Mouse (Mus musculus): ENCODE results near the gene Arl2bp. TPM values are rescaled to one million over a fixed set of nuclear protein-coding genes. Genes with fewer than 3 reads are reported as not detected.

The Arl2bp gene
- total and polyA plus RNA-seq, 2 experiments from 2014 or later, result 134 to 208 TPM

GRCm38 (mm10) chr8:94664722-94665121 is 1.7 kb upstream of the Arl2bp start:
- DNase-seq (ENCODE audit: low spot score), result no peak
- no peak for TF ChIP-seq CTCF (IDR thresholded peaks at IDR 0.05; ENCODE audit: low read depth)

GRCm38 (mm10) chr8:94674384-94674783 is 8.0 kb downstream of the Arl2bp start:
- Histone ChIP-seq H3K4me3 (ENCODE audit: low read length) (no peak overlapping the region), H3K27ac (no peak overlapping the region), H3K27me3 (ENCODE audit: insufficient read depth, low read length) (no peaks in the 10 kb centered on the region), H3K4me2 (ENCODE audit: low read depth, low read length) (no peak overlapping the region), H3K36me3 (ENCODE audit: insufficient read depth, low read length) (peaks cover 43% of the 10 kb centered on the region), H3K9ac (replicated peaks; ENCODE audit: low read length) (no peak overlapping the region), H3K4me1 (ENCODE audit: insufficient read depth, low read length) (no peaks in the 10 kb centered on the region), H3K9me3 (ENCODE audit: low read length) (no peaks in the 10 kb centered on the region)
- TF ChIP-seq CTCF (IDR thresholded peaks at IDR 0.05; ENCODE audit: low read depth), result no peak
- ATAC-seq (no peak), DNase-seq (ENCODE audit: low spot score) (no peak)
- 93% methylated on average over 5 of the region's 5 CpGs for WGBS

More at GRCm38 (mm10) chr8:94664722-94665121, 1.7 kb upstream of the Arl2bp start:
- Histone ChIP-seq H3K27ac (no peak overlapping the region), H3K4me2 (ENCODE audit: low read depth, low read length) (no peak overlapping the region), H3K9ac (replicated peaks; ENCODE audit: low read length) (no peak overlapping the region), H3K27me3 (ENCODE audit: insufficient read depth, low read length) (no peaks in the 10 kb centered on the region), H3K4me1 (ENCODE audit: insufficient read depth, low read length) (peaks cover 8% of the 10 kb centered on the region; the same call in 1 of the 2 replicates), H3K9me3 (ENCODE audit: low read length) (no peaks in the 10 kb centered on the region), H3K4me3 (ENCODE audit: low read length) (no peak overlapping the region), H3K36me3 (ENCODE audit: insufficient read depth, low read length) (no peaks in the 10 kb centered on the region; the same call in 1 of the 2 replicates)
- WGBS, result 85% methylated on average over 2 of the region's 2 CpGs
- ATAC-seq, result no peak

GRCm38 (mm10) chr8:94675923-94676322 is 9.5 kb downstream of the Arl2bp start:
- Histone ChIP-seq H3K36me3 (ENCODE audit: insufficient read depth, low read length) (peaks cover 37% of the 10 kb centered on the region), H3K27ac (no peak overlapping the region), H3K27me3 (ENCODE audit: insufficient read depth, low read length) (no peaks in the 10 kb centered on the region), H3K4me1 (ENCODE audit: insufficient read depth, low read length) (no peaks in the 10 kb centered on the region), H3K9ac (replicated peaks; ENCODE audit: low read length) (no peak overlapping the region), H3K4me2 (ENCODE audit: low read depth, low read length) (no peak overlapping the region), H3K4me3 (ENCODE audit: low read length) (no peak overlapping the region), H3K9me3 (ENCODE audit: low read length) (no peaks in the 10 kb centered on the region)
- WGBS, result 65% methylated on average over 6 of the region's 6 CpGs
- TF ChIP-seq CTCF (IDR thresholded peaks at IDR 0.05; ENCODE audit: low read depth), result no peak
- ATAC-seq, result peak; percentile 36; the same call in 1 of the 2 replicates
- no peak for DNase-seq (ENCODE audit: low spot score)

- DNase-seq (ENCODE audit: low spot score) (peak; percentile 40), ATAC-seq (no peak)
- Histone ChIP-seq H3K27ac (peak overlapping the region; percentile 72), H3K27me3 (ENCODE audit: insufficient read depth, low read length) (no peaks in the 10 kb centered on the region), H3K36me3 (ENCODE audit: insufficient read depth, low read length) (peaks cover 11% of the 10 kb centered on the region; the same call in 1 of the 2 replicates), H3K4me1 (ENCODE audit: insufficient read depth, low read length) (no peaks in the 10 kb centered on the region), H3K9me3 (ENCODE audit: low read length) (no peaks in the 10 kb centered on the region), H3K4me3 (ENCODE audit: low read length) (no peak overlapping the region), H3K4me2 (ENCODE audit: low read depth, low read length) (no peak overlapping the region; the same call in 1 of the 2 replicates), H3K9ac (replicated peaks; ENCODE audit: low read length) (no peak overlapping the region)
- TF ChIP-seq CTCF (IDR thresholded peaks at IDR 0.05; ENCODE audit: low read depth), result no peak
- 28% methylated on average over 9 of the region's 9 CpGs for WGBS
Observed at GRCm38 (mm10) chr8:94678582-94678981, 12.2 kb downstream of the Arl2bp start.

- peak; percentile 5; the same call in 1 of the 2 replicates for TF ChIP-seq CTCF (IDR thresholded peaks at IDR 0.05; ENCODE audit: low read depth)
- no peak overlapping the region for H3K27ac ChIP-seq
- no peaks in the 10 kb centered on the region for H3K9me3 ChIP-seq (ENCODE audit: low read length)
- no peak overlapping the region for H3K4me3 ChIP-seq (ENCODE audit: low read length)
- no peaks in the 10 kb centered on the region for H3K27me3 ChIP-seq (ENCODE audit: insufficient read depth, low read length)
- ATAC-seq, result no peak
- 79% methylated on average over 3 of the region's 3 CpGs for WGBS
- H3K4me2 ChIP-seq (ENCODE audit: low read depth, low read length), result no peak overlapping the region
- H3K9ac ChIP-seq (replicated peaks; ENCODE audit: low read length), result no peak overlapping the region
- no peaks in the 10 kb centered on the region for H3K36me3 ChIP-seq (ENCODE audit: insufficient read depth, low read length)
- no peaks in the 10 kb centered on the region for H3K4me1 ChIP-seq (ENCODE audit: insufficient read depth, low read length)
- DNase-seq (ENCODE audit: low spot score), result no peak
Observed at GRCm38 (mm10) chr8:94680414-94680813, 14.0 kb downstream of the Arl2bp start.

GRCm38 (mm10) chr8:94682732-94683524 is 16.5 kb downstream of the Arl2bp start:
- no peaks in the 10 kb centered on the region for H3K9me3 ChIP-seq (ENCODE audit: low read length)
- no peak for ATAC-seq
- no peak overlapping the region for H3K9ac ChIP-seq (replicated peaks; ENCODE audit: low read length)
- H3K27me3 ChIP-seq (ENCODE audit: insufficient read depth, low read length), result no peaks in the 10 kb centered on the region
- no peak overlapping the region for H3K27ac ChIP-seq
- no peaks in the 10 kb centered on the region for H3K36me3 ChIP-seq (ENCODE audit: insufficient read depth, low read length)
- TF ChIP-seq CTCF (IDR thresholded peaks at IDR 0.05; ENCODE audit: low read depth), result no peak
- H3K4me1 ChIP-seq (ENCODE audit: insufficient read depth, low read length), result no peaks in the 10 kb centered on the region
- H3K4me2 ChIP-seq (ENCODE audit: low read depth, low read length), result no peak overlapping the region
- WGBS, result 83% methylated on average over 16 of the region's 16 CpGs
- H3K4me3 ChIP-seq (ENCODE audit: low read length), result no peak overlapping the region
- no peak for DNase-seq (ENCODE audit: low spot score)

- no peak for ATAC-seq
Observed at GRCm38 (mm10) chr8:94684287-94684686, 17.9 kb downstream of the Arl2bp start.

More at GRCm38 (mm10) chr8:94684287-94684686, 17.9 kb downstream of the Arl2bp start:
- Histone ChIP-seq H3K4me2 (ENCODE audit: low read depth, low read length) (no peak overlapping the region), H3K9ac (replicated peaks; ENCODE audit: low read length) (no peak overlapping the region), H3K4me1 (ENCODE audit: insufficient read depth, low read length) (no peaks in the 10 kb centered on the region), H3K27me3 (ENCODE audit: insufficient read depth, low read length) (no peaks in the 10 kb centered on the region), H3K27ac (no peak overlapping the region), H3K9me3 (ENCODE audit: low read length) (no peaks in the 10 kb centered on the region), H3K4me3 (ENCODE audit: low read length) (no peak overlapping the region), H3K36me3 (ENCODE audit: insufficient read depth, low read length) (no peaks in the 10 kb centered on the region)
- WGBS, result 74% methylated on average over 4 of the region's 4 CpGs
- DNase-seq (ENCODE audit: low spot score), result no peak
- TF ChIP-seq CTCF (IDR thresholded peaks at IDR 0.05; ENCODE audit: low read depth), result no peak

All from hindbrain, postnatal 0 days (tissue).